Mouse (Mus musculus) gastrocnemius, adult 2 months (tissue): Measurements from ENCODE around the gene Slc35g3. TPM values are rescaled to one million over a fixed set of nuclear protein-coding genes. Genes with fewer than 3 reads are reported as not detected.

Source experiments
- DNase-seq: peaks from one replicate; pipeline ENCODE4 v3.0.0; 2022
- H3K27ac ChIP-seq: fragments of 200-600 bp; 2 replicates; pipeline ENCODE4 v1.8.1; 2022; ENCODE audit warnings: mild to moderate bottlenecking
- H3K4me3 ChIP-seq: fragments of 200-600 bp; 2 replicates; pipeline ENCODE4 v1.8.1; 2022; ENCODE audit warnings: mild to moderate bottlenecking, moderate library complexity
- CTCF ChIP-seq: fragments of 200-600 bp; IDR thresholded peaks from 2 replicates; pipeline ENCODE4 v1.8.1; 2022; ENCODE audit warnings: antibody characterized with exemption, mild to moderate bottlenecking, moderate library complexity
- intact Hi-C: fragments of 180-260 bp; cut with DNase I; formaldehyde crosslinking; loops from one replicate; pipeline ENCODE4 v1.15.1; 2025
- long read RNA-seq, 2 experiments: library from polyadenylated mRNA; stranded (forward); transcript quantifications; one replicate each; pipeline ENCODE4 v2.0.0; 2021
- total RNA-seq, 2 experiments: library from RNA; stranded (reverse); gene quantifications; 2 replicates each; pipeline ENCODE4 v1.2.3; 2021

Gene Slc35g3
- total RNA-seq = not detected
- long read RNA-seq, experiment 1 = 0 reads
- long read RNA-seq, experiment 2 = 0 reads

- no peak for TF ChIP-seq CTCF
- DNase-seq = no peak
- Histone ChIP-seq H3K27ac (no peak within 1 kb of the TSS), H3K4me3 (no peak within 1 kb of the TSS)
- intact Hi-C loops = no loop called here
These were observed at the start of gene Slc35g3 for GRCm38 (mm10) chr11:69761868-69762267. TSS of gene Slc35g3 (minus strand) at chr11:69761968.

GRCm38 (mm10) chr11:69810280-69810679 is 48.5 kb upstream of the Slc35g3 start:
- no peak for TF ChIP-seq CTCF
- intact Hi-C loops = no loop called here
- no peak overlapping the region for H3K4me3 ChIP-seq
- H3K27ac ChIP-seq = no peak overlapping the region
- no peak for DNase-seq

- H3K27ac ChIP-seq = no peak overlapping the region
- TF ChIP-seq CTCF = no peak
- no peak for DNase-seq
- no peak overlapping the region for H3K4me3 ChIP-seq
- intact Hi-C loops = no loop called here
These were observed 45.9 kb upstream of the Slc35g3 start for GRCm38 (mm10) chr11:69807641-69808040.

- no peak overlapping the region for H3K4me3 ChIP-seq
- no peak overlapping the region for H3K27ac ChIP-seq
- no peak for DNase-seq
- intact Hi-C loops = no loop called here
- TF ChIP-seq CTCF = peak; percentile 26
These were observed 44.6 kb upstream of the Slc35g3 start for GRCm38 (mm10) chr11:69806378-69806777.

- Histone ChIP-seq H3K27ac (no peak within 1 kb of the TSS), H3K4me3 (peak within 1 kb of the TSS; percentile 78)
- no peak for DNase-seq
- intact Hi-C loops = loop anchor here (2.0 to 5.0 kb wide), 3 partner anchors 32 to 123 kb away; partner anchors contain the start of genes Nlgn2 and Senp3
- TF ChIP-seq CTCF = no peak
These were observed 43.5 kb upstream of the Slc35g3 start, which contains the start of gene Tmem102 for GRCm38 (mm10) chr11:69804972-69805909. TSS of gene Tmem102 (minus strand) at chr11:69805624.

GRCm38 (mm10) chr11:69804652-69804940 is 42.8 kb upstream of the Slc35g3 start:
- no peak for TF ChIP-seq CTCF
- no peak for DNase-seq
- intact Hi-C loops = loop anchor here (2.0 to 5.0 kb wide), 3 partner anchors 32 to 122 kb away; partner anchors contain the start of genes Nlgn2 and Senp3
- Histone ChIP-seq H3K4me3 (peak overlapping the region; percentile 78), H3K27ac (no peak overlapping the region)

GRCm38 (mm10) chr11:69803786-69804651 is 42.3 kb upstream of the Slc35g3 start:
- DNase-seq = peak; percentile 88
- H3K4me3 ChIP-seq = peak overlapping the region; percentile 78
- TF ChIP-seq CTCF = peak; percentile 82
- peak overlapping the region; percentile 87 for H3K27ac ChIP-seq
- intact Hi-C loops = loop anchor here (2.0 to 5.0 kb wide), 4 partner anchors 33 to 122 kb away; partner anchors contain the start of genes Nlgn2, Polr2a and Senp3

GRCm38 (mm10) chr11:69803328-69803727 is 41.6 kb upstream of the Slc35g3 start:
- peak overlapping the region; percentile 87 for H3K27ac ChIP-seq
- DNase-seq = no peak
- intact Hi-C loops = loop anchor here (2.0 to 5.0 kb wide), 2 partner anchors 45 to 121 kb away; partner anchors contain the start of genes Polr2a and Senp3
- H3K4me3 ChIP-seq = peak overlapping the region; percentile 78
- no peak for TF ChIP-seq CTCF

GRCm38 (mm10) chr11:69802648-69803105 is 40.9 kb upstream of the Slc35g3 start:
- Histone ChIP-seq H3K4me3 (peak overlapping the region; percentile 78), H3K27ac (peak overlapping the region; percentile 87)
- DNase-seq = peak; percentile 93
- TF ChIP-seq CTCF = no peak
- intact Hi-C loops = loop anchor here (2.0 to 5.0 kb wide), 2 partner anchors 44 to 120 kb away; partner anchors contain the start of genes Polr2a and Senp3

- peak within 1 kb of the TSS; percentile 87 for H3K27ac ChIP-seq
- no peak for DNase-seq
- intact Hi-C loops = loop anchor here (5.0 kb wide), 1 partner anchor 119 kb away; the partner anchor contains the start of gene Senp3
- H3K4me3 ChIP-seq = peak within 1 kb of the TSS; percentile 78
- no peak for TF ChIP-seq CTCF
These were observed 39.7 kb upstream of the Slc35g3 start, which contains the start of gene Fgf11 for GRCm38 (mm10) chr11:69801379-69801977. TSS of gene Fgf11 (minus strand) at chr11:69801857.

- Histone ChIP-seq H3K4me3 (peak overlapping the region; percentile 78), H3K27ac (peak overlapping the region; percentile 46; the same call in 1 of the 2 replicates)
- TF ChIP-seq CTCF = no peak
- intact Hi-C loops = loop anchor here (5.0 kb wide), 1 partner anchor 118 kb away; the partner anchor contains the start of gene Senp3
- peak; percentile 71 for DNase-seq
These were observed 38.8 kb upstream of the Slc35g3 start for GRCm38 (mm10) chr11:69800392-69801197.
